Mouse (Mus musculus) heart, postnatal 36 days (tissue): ENCODE results near the gene Zfp51. TPM values are rescaled to one million over a fixed set of nuclear protein-coding genes. Genes with fewer than 3 reads are reported as not detected.

Source experiments
- DNase-seq, 2 experiments: peaks; one replicate each; pipeline ENCODE4 v3.0.0; 2021 to 2022
- intact Hi-C: fragments of 180-260 bp; cut with DNase I; formaldehyde crosslinking; loops from one replicate; pipeline ENCODE4 v1.15.1; 2025
- total RNA-seq, 2 experiments: library from RNA; stranded (reverse); gene quantifications; 2 replicates each; pipeline ENCODE4 v1.2.3; 2021

Zfp51 gene
- total RNA-seq, 2 experiments from 2014 or later, result 6.8 to 7.4 TPM

- intact Hi-C loops, result no loop called here
- DNase-seq, result no peak
These were observed 59.6 kb downstream of the Zfp51 start for GRCm38 (mm10) chr17:21509756-21510155.

Other genes starting within 250 kb of the Zfp51 start
- not detected for gene Vmn1r234, start 224.3 kb upstream of the Zfp51 start, total RNA-seq
- not detected for gene Vmn1r235, start 194.0 kb upstream of the Zfp51 start, total RNA-seq
- not detected for gene Vmn1r236, start 167.4 kb upstream of the Zfp51 start, total RNA-seq
- not detected for gene Vmn1r237, start 138.5 kb upstream of the Zfp51 start, total RNA-seq
- 1 to 10 TPM in 1 of 2 experiments, under 1 TPM in 1; 0.68 to 1.2 TPM for gene Zfp677, start 66.6 kb upstream of the Zfp51 start, total RNA-seq
- gene Zfp54, start 27.1 kb upstream of the Zfp51 start, total RNA-seq, result 1 to 10 TPM in 1 of 2 experiments, under 1 TPM in 1; 0.68 to 1.5 TPM
- 1 to 10 TPM; 1.7 to 2.6 TPM for gene Zfp53, start 38.6 kb downstream of the Zfp51 start, total RNA-seq
- gene Zfp52, start 85.2 kb downstream of the Zfp51 start, total RNA-seq, result 1 to 10 TPM; 5.4 to 6.4 TPM
- gene Zfp948, start 116.6 kb downstream of the Zfp51 start, total RNA-seq, result 1 to 10 TPM; 3.1 to 3.8 TPM
- gene Zfp983, start 200.2 kb downstream of the Zfp51 start, total RNA-seq, result 1 to 10 TPM; 2.1 to 2.4 TPM
- 1 to 10 TPM in 1 of 2 experiments, not detected in 1; 2.9 TPM for gene Gm10226, start 241.5 kb downstream of the Zfp51 start, total RNA-seq